Mouse (Mus musculus) forebrain, embryonic 14.5 days (tissue): ENCODE data around the gene Itgb7. TPM values are rescaled to one million over a fixed set of nuclear protein-coding genes. Genes with fewer than 3 reads are reported as not detected.
A peak's percentile ranks its signal among the peaks of the same experiment; 100 is the strongest.
"Not testable (repeated sequence)": the region's sequence is repeated elsewhere in the genome, so short reads cannot be mapped to it uniquely, and the experiment has no call there.

Experiments
- ATAC-seq: fragments of 200-750 bp; cut with Nextera tagmentation; 2 replicates; pipeline ENCODE4 v1.8.0; 2017; ENCODE audit warnings: mild to moderate bottlenecking, moderate library complexity
- DNase-seq: peaks from one replicate; pipeline ENCODE4 v3.0.0-alpha.2; 2015; ENCODE audit warnings: low spot score
- H3K27ac ChIP-seq: fragments of 300-500 bp; sonication (generic); 2 replicates; pipeline ENCODE4 v1.5.1; 2014; ENCODE audit warnings: low read depth, mild to moderate bottlenecking, control low read depth, low read length, moderate library complexity
- H3K27me3 ChIP-seq: fragments of 300-500 bp; sonication (generic); replicated peaks from 2 replicates; pipeline ENCODE4 v1.6.1; 2014; ENCODE audit warnings: low read length, control low read depth, mixed read lengths; ENCODE audit not compliant: control insufficient read depth, insufficient read depth
- H3K36me3 ChIP-seq: fragments of 300-500 bp; sonication (generic); 2 replicates; pipeline ENCODE4 v1.6.1; 2014; ENCODE audit warnings: low read length, control low read depth; ENCODE audit not compliant: control insufficient read depth, insufficient read depth
- H3K4me1 ChIP-seq: fragments of 300-500 bp; sonication (generic); 2 replicates; pipeline ENCODE4 v1.6.1; 2014; ENCODE audit warnings: antibody characterized with exemption, low read length, control low read depth; ENCODE audit not compliant: control insufficient read depth, insufficient read depth
- H3K4me2 ChIP-seq: fragments of 300-500 bp; sonication (generic); 2 replicates; pipeline ENCODE4 v1.6.1; 2014; ENCODE audit warnings: mild to moderate bottlenecking, control low read depth, low read length
- H3K4me3 ChIP-seq: fragments of 300-500 bp; sonication (generic); 2 replicates; pipeline ENCODE4 v1.5.1; 2014; ENCODE audit warnings: low read depth, low read length, control low read depth
- H3K9ac ChIP-seq: fragments of 300-500 bp; sonication (generic); 2 replicates; pipeline ENCODE4 v1.6.1; 2014; ENCODE audit warnings: mild to moderate bottlenecking, low read length, control low read depth, moderate library complexity
- H3K9me3 ChIP-seq: fragments of 300-500 bp; sonication (generic); replicated peaks from 2 replicates; pipeline ENCODE4 v1.6.1; 2016; ENCODE audit warnings: low read length, control low read depth, mixed read lengths; ENCODE audit not compliant: control insufficient read depth
- WGBS: fragments of 180-500 bp; shearing (Covaris S2); extraction: QIAGEN DNeasy Blood & Tissue Kit; methylation state at CpG from one replicate; pipeline ENCODE4 v1.1.7; 2014; 5-methylcytosine and 5-hydroxymethylcytosine counted together
- polyA plus RNA-seq: library from polyadenylated mRNA; unstranded; fragments of >200 nt; fragmentation: Nextera tagmentation; extraction: Ambion mirVana; gene quantifications from 2 replicates; pipeline ENCODE4 v1.2.1, GENCODE M21; 2014

The Itgb7 gene
- polyA plus RNA-seq, 1 experiment from 2014 or later = 0.38 TPM

DNA sequence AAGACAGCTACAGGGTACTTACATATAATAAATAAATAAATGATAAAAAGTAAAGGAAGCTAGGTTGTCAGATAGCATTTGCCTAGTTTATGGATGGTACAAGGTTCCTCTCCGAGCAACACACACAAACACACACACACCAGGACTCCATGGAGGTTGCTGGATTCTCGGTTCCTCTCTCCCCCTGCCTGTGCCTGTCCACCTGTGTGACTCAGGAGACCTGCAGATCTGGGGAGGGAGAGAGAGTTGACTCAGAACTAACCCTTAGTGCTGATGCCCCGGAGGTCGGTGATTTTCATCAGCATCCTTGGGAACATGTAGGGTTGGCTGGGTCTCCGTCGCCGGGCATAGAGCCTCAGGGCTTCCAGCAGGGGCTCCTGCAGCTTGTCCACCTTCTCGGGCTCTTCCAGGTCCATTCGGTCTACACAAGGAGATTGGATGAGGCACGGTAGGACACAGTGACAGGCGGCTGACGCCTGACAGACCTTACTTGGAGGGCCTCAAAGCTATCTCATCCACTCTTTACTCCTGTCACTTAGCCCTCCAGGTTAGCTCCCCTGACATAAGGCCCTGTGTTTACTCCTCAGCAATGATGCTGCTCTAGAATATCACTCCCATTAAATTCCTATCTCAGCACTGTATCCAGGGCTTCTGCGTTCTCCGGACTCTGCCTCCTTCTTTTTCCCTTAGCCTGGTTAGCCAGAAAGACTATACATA, 7.0 kb upstream of the Itgb7 start:
- DNase-seq (no peak), ATAC-seq (no peak)
- peaks cover 12% of the 10 kb centered on the region for H3K27me3 ChIP-seq
- peaks cover 3% of the 10 kb centered on the region; the same call in 1 of the 2 replicates for H3K4me1 ChIP-seq
- WGBS = 86% methylated on average over 14 of the region's 14 CpGs
- H3K9ac ChIP-seq = no peak overlapping the region
- no peaks in the 10 kb centered on the region for H3K36me3 ChIP-seq
- H3K4me3 ChIP-seq = no peak overlapping the region
- H3K4me2 ChIP-seq = no peak overlapping the region
- no peaks in the 10 kb centered on the region for H3K9me3 ChIP-seq
- no peak overlapping the region for H3K27ac ChIP-seq

DNA sequence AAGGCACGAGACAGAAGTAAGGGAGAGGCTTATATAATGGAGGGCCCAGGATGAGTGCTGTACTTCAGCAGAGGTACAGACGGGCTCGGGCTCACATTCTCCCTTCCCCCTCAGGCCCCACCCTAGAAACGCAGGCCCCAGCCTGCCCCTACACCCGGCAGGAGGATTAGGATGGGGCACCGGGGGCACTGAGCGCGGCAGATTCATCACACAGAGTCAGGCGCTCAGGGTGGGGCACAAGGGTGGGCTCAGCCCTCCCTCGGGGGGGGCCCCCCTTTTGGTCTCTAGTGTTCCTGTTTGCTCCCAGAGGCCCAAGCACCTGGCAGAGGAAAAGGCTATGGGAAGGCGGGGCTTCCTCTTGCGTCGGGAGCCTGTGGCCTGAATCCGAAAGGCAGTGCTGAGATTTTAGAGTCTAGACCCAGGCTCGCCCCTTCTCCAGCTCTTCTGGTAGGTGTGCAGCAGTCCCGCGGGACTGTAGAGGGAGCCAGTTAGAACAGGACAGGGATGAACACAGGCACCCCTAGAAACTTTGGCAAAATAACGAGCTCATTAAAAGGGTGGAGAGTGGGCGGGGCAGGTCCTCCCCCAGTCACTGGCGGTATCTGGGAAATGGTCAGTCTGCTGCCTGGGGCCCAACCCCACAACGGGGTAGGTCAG, 3.8 kb upstream of the Itgb7 start:
- Histone ChIP-seq H3K9me3 (no peaks in the 10 kb centered on the region), H3K36me3 (no peaks in the 10 kb centered on the region), H3K27me3 (no peaks in the 10 kb centered on the region), H3K4me1 (no peaks in the 10 kb centered on the region), H3K4me3 (no peak overlapping the region), H3K4me2 (no peak overlapping the region), H3K27ac (no peak overlapping the region), H3K9ac (0 out of 2 replicates have a peak overlapping the region, but pooled peaks have one; percentile 29)
- WGBS = 17% methylated on average over 21 of the region's 21 CpGs
- ATAC-seq = peak; percentile 36; the same call in 1 of the 2 replicates
- peak; percentile 17 for DNase-seq

DNA sequence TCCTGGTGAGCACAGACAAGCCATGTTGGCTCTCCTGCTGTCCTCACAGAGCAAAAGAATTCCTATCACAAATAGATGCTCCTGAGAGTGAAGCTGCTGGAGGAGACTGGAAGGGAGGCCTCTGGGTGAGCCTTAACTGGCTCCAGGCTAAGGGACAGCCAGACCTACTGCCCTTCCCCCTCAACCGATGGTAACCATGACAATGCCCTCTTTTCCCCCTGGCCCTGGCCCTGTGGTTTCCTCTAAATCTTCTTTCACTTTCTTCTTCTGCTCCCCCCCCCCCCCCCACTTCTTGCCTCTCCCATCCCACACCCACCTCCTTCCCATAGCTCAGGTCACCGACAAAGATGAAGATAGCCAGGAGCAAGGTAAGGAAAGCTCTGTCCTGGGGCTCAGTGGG, 2.2 kb upstream of the Itgb7 start:
- no peaks in the 10 kb centered on the region for H3K27me3 ChIP-seq
- H3K36me3 ChIP-seq = no peaks in the 10 kb centered on the region
- H3K9ac ChIP-seq = no peak overlapping the region
- WGBS = 45% methylated on average over 2 of the region's 2 CpGs
- H3K4me3 ChIP-seq = no peak overlapping the region
- no peaks in the 10 kb centered on the region for H3K9me3 ChIP-seq
- DNase-seq (no peak), ATAC-seq (no peak)
- no peak overlapping the region for H3K27ac ChIP-seq
- H3K4me1 ChIP-seq = no peaks in the 10 kb centered on the region
- H3K4me2 ChIP-seq = no peak overlapping the region

DNA sequence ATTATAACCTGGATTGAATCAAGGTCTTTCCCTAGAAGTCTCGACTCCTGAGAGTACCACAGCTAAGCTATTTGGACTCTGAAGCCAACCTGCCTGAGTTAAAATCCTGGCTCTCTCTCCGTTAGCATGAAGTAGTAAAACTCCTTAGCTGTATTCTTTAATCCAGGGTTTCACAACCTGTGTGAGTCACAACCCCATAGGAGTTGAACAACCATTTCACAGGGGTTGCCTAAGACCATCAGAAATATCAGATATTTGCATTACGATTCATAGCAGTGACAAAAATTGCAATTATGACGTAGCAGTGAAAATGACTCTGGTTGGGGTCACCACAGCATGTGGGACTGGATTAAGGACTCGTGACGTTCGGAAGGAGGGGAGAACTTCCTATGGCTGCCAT, 1.0 kb upstream of the Itgb7 start:
- WGBS = 81% methylated on average over 7 of the region's 7 CpGs
- no peaks in the 10 kb centered on the region for H3K9me3 ChIP-seq
- H3K27ac ChIP-seq = no peak overlapping the region
- H3K4me3 ChIP-seq = no peak overlapping the region
- DNase-seq = no peak
- H3K36me3 ChIP-seq = no peaks in the 10 kb centered on the region
- no peak for ATAC-seq
- no peak overlapping the region for H3K9ac ChIP-seq
- no peaks in the 10 kb centered on the region for H3K27me3 ChIP-seq
- H3K4me2 ChIP-seq = no peak overlapping the region
- H3K4me1 ChIP-seq = no peaks in the 10 kb centered on the region

DNA sequence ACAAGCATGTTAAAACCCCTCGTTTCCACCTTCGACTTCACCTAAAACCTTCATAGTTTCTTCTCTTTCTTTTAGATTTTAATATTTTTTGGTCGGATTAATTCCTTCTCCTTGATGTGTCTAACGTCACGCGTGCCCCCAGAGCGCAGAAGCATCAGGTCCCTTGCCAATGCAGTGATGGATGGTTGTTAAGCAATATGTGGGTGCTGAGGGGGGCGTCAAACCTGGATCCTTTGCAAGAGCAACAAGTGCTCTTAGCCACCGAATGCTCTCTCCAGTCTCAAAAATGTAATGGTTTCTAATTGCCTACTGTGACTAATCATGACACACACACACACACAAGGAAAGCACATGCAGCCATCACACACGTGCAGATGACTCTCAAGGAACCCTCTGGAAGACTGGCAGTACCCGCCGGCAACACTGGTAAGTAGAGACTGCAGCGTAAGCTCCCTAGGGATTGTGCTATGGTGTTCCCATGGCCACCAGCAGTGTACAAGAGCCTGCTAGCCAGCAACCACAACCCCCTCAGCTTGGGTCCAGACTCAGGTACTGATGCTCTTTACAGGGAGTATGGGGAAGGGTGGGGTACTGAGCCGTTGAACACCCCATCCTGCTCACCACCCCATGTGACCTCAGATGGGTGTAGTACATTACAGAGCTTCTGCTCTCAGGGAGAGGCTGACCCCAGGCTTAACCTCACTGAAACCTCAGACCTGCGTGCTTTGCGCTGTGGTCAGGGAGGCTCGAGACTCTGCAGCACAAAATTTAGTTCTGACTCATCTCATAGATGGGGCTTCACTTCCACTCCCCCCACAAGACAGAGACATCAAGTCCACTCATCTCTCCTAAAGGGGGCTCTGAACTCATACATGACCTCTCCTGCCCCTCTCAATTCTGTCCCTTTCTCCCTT, 1.1 kb downstream of the Itgb7 start:
- DNase-seq = no peak
- H3K4me2 ChIP-seq = no peak overlapping the region
- H3K4me3 ChIP-seq = no peak overlapping the region
- H3K9me3 ChIP-seq = no peaks in the 10 kb centered on the region
- no peak for ATAC-seq
- H3K4me1 ChIP-seq = no peaks in the 10 kb centered on the region
- H3K36me3 ChIP-seq = no peaks in the 10 kb centered on the region
- no peaks in the 10 kb centered on the region for H3K27me3 ChIP-seq
- 81% methylated on average over 17 of the region's 17 CpGs for WGBS
- no peak overlapping the region for H3K9ac ChIP-seq
- no peak overlapping the region for H3K27ac ChIP-seq

DNA sequence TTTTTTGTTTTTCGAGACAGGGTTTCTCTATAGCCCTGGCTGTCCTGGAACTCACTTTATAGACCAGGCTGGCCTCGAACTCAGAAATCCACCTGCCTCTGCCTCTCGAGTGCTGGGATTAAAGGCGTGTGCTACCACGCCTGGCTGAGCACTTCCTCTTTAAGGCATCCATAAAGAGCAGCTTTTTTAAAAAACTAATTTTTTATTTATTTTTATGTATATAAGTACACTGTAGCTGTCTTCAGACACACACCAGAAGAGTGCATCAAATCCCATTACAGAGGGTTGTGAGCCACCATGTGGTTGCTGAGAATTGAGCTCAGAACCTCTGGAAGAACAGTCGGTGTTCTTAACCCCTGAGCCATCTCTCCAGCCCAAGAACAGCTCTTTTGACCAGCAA, 6.1 kb downstream of the Itgb7 start:
- H3K27ac ChIP-seq, ATAC-seq, H3K9me3 ChIP-seq, DNase-seq, H3K27me3 ChIP-seq, H3K4me2 ChIP-seq, H3K36me3 ChIP-seq, H3K4me3 ChIP-seq, H3K9ac ChIP-seq, H3K4me1 ChIP-seq: not testable (repeated sequence)
- 72% methylated on average over 6 of the region's 6 CpGs for WGBS

DNA sequence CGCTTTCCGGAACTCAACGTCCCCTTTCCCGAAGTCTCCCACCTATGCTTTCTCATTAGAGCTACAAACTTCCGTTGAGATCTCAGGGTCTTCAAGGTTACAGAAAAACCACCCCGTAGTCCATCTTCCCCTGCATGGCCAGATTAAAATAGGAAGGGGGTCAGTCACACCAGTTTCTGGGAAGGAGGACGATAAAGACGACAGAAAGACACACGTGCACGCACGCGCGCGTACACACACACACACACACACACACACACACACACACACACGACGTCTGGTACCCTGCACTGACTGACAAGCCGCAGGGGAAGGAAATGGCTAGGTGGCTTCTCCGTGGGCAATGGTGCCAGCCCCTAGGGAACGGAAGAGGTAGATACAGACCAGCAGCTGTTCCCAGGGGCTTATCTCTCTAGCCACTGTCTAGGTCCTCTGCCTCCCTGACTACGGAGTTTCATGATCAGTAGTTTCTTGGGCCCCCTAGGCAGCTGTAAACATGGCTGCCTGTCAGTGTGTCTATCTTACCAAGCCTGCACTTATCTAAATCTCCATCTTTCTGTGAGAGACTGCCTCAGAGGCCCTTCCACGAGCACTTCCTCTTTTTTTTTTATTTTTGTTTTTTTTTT, 6.6 kb downstream of the Itgb7 start:
- Histone ChIP-seq H3K9ac (peak overlapping the region; percentile 58), H3K27ac (no peak overlapping the region), H3K9me3 (no peaks in the 10 kb centered on the region), H3K4me3 (peak overlapping the region; percentile 33), H3K4me1 (peaks cover 4% of the 10 kb centered on the region; the same call in 1 of the 2 replicates), H3K27me3 (0 out of 2 replicates have a peak, but pooled peaks cover 9% of the 10 kb centered on the region), H3K36me3 (no peaks in the 10 kb centered on the region), H3K4me2 (peak overlapping the region; percentile 86)
- 19% methylated on average over 21 of the region's 21 CpGs for WGBS
- DNase-seq (no peak), ATAC-seq (no peak)

DNA sequence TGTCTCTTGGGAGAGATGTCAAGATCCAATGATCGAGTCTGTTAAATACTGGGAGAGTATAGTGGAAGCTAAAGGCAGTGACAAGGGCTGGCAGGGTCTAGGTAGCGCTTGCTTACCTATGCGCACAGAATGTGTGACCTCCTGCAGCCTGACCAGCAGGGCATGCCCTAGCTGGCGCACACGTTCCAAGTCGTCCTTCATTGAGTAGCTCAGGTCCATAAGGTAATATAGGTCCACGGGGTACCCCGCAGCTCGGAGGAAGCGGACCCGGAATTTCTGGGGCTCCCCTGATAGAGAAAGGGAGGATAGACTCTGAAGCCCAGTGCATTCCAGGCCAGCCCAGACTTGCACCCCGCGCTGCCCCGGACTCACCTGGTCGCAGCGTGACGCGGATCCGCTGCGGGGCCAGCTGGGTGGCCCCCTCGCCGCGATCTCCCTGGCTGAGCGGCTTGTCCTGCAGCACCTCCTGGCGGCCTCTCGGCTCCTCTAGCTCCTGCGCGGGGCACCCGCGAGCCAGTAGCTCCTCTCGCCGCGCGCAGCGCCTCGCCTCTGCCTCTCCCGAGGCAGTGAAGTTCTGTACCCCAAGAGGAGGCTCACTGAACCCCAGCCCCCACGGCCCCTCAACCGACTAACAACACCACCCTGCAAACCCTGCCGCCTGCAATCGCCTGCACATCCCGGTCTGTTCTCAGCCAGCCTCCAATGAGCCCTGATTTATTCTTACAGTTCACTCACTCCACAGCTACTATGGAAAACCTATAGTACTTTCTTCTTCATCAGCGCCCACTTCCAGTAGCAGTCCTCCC, 7.4 kb downstream of the Itgb7 start:
- DNase-seq (peak; percentile 79), ATAC-seq (peak; percentile 89)
- Histone ChIP-seq H3K9me3 (no peaks in the 10 kb centered on the region), H3K4me1 (peaks cover 4% of the 10 kb centered on the region; the same call in 1 of the 2 replicates), H3K4me3 (peak overlapping the region; percentile 33), H3K27ac (no peak overlapping the region), H3K36me3 (no peaks in the 10 kb centered on the region), H3K4me2 (peak overlapping the region; percentile 86), H3K9ac (peak overlapping the region; percentile 58), H3K27me3 (0 out of 2 replicates have a peak, but pooled peaks cover 9% of the 10 kb centered on the region)
- 3% methylated on average over 41 of the region's 43 CpGs for WGBS
